Comparison of ENCODE assay signal across 7 mouse cellular contexts in genomic region chr1:86524619-86525498, GRCm38 (mm10). TPM values are rescaled to one million over a fixed set of nuclear protein-coding genes. Genes with fewer than 3 reads are reported as not detected.
DNase-seq lines count a peak whose midpoint lies in the region; ATAC-seq and TF ChIP-seq lines count a peak whose summit lies in the region.

No protein-coding gene starts in this region.

- peaks cover 9% of the 10 kb centered on the region for H3K36me3 ChIP-seq in embryonic facial prominence, embryonic 12.5 days
- H3K36me3 ChIP-seq in limb, embryonic 11.5 days (ENCODE audit: control insufficient read depth, insufficient read depth, low read length): peaks cover 15% of the 10 kb centered on the region; the same call in 1 of the 2 replicates
- H3K36me3 ChIP-seq in midbrain, embryonic 14.5 days (ENCODE audit: control insufficient read depth, insufficient read depth, low read length): peaks cover 12% of the 10 kb centered on the region
- peaks cover 5% of the 10 kb centered on the region for H3K36me3 ChIP-seq in spleen, adult 2 months (ENCODE audit: control insufficient read depth, insufficient read depth, low read length)

- peak; percentile 99 for DNase-seq in adrenal gland, postnatal 25 days
- peak; percentile 100 for DNase-seq in heart, adult 11 months
- DNase-seq in kidney, adult 18-20 months: peak; percentile 100
- DNase-seq in limb, embryonic 11.5 days (ENCODE audit: low spot score): peak; percentile 100
- peak; percentile 100 for DNase-seq in midbrain, embryonic 14.5 days
- DNase-seq in spleen, adult 2 months (ENCODE audit: low read depth in 1 of 2, low spot score in 2 of 2): peak; percentile 97 to 99

- H3K27ac ChIP-seq in embryonic facial prominence, embryonic 12.5 days: peak overlapping the region; percentile 99
- H3K27ac ChIP-seq in limb, embryonic 11.5 days (replicated peaks; ENCODE audit: low read depth, low read length): peak overlapping the region; percentile 99
- H3K27ac ChIP-seq in midbrain, embryonic 14.5 days (replicated peaks; ENCODE audit: low read depth, low read length): peak overlapping the region; percentile 100
- peak overlapping the region; percentile 100 for H3K27ac ChIP-seq in spleen, adult 2 months (ENCODE audit: insufficient read depth, low read length)

- TF ChIP-seq CTCF in spleen, adult 2 months (IDR thresholded peaks at IDR 0.05; ENCODE audit: extremely low read depth, insufficient read depth, insufficient read length, insufficient replicate concordance): peak; percentile 96

- peak; percentile 74 for ATAC-seq in embryonic facial prominence, embryonic 12.5 days (ENCODE audit: insufficient number of reproducible peaks, insufficient read depth, low FRiP score, low TSS enrichment)
- peak; percentile 52 for ATAC-seq in limb, embryonic 11.5 days (ENCODE audit: insufficient number of reproducible peaks, low FRiP score, low TSS enrichment, low read depth)
- ATAC-seq in midbrain, embryonic 14.5 days (ENCODE audit: low FRiP score, low TSS enrichment): peak; percentile 76

- peak overlapping the region; percentile 77 for H3K4me2 ChIP-seq in embryonic facial prominence, embryonic 12.5 days (replicated peaks)
- peak overlapping the region; percentile 89 for H3K4me2 ChIP-seq in limb, embryonic 11.5 days (ENCODE audit: low read depth, severe bottlenecking)
- peak overlapping the region; percentile 96 for H3K4me2 ChIP-seq in midbrain, embryonic 14.5 days (ENCODE audit: low read length)

- H3K9ac ChIP-seq in embryonic facial prominence, embryonic 12.5 days: peak overlapping the region; percentile 85
- H3K9ac ChIP-seq in limb, embryonic 11.5 days (ENCODE audit: low read length): peak overlapping the region; percentile 98
- peak overlapping the region; percentile 89 for H3K9ac ChIP-seq in midbrain, embryonic 14.5 days (replicated peaks; ENCODE audit: low read length)

- H3K4me3 ChIP-seq in embryonic facial prominence, embryonic 12.5 days: peak overlapping the region; percentile 100
- peak overlapping the region; percentile 99 for H3K4me3 ChIP-seq in limb, embryonic 11.5 days (ENCODE audit: low read depth, low read length)
- H3K4me3 ChIP-seq in midbrain, embryonic 14.5 days (replicated peaks; ENCODE audit: low read depth, low read length): peak overlapping the region; percentile 100
- H3K4me3 ChIP-seq in spleen, adult 2 months (ENCODE audit: extremely low read depth, insufficient read depth, insufficient read length): peak overlapping the region; percentile 76

- no peaks in the 10 kb centered on the region for H3K27me3 ChIP-seq in embryonic facial prominence, embryonic 12.5 days
- no peaks in the 10 kb centered on the region for H3K27me3 ChIP-seq in limb, embryonic 11.5 days (ENCODE audit: control insufficient read depth, insufficient read depth, low read length)
- no peaks in the 10 kb centered on the region for H3K27me3 ChIP-seq in midbrain, embryonic 14.5 days (ENCODE audit: control insufficient read depth, insufficient read depth, low read length)
- H3K27me3 ChIP-seq in spleen, adult 2 months (ENCODE audit: control insufficient read depth, insufficient read depth, low read length): no peaks in the 10 kb centered on the region

- 2% methylated on average over 53 of the region's 53 CpGs for WGBS in embryonic facial prominence, embryonic 12.5 days
- WGBS in limb, embryonic 11.5 days: 1% methylated on average over 53 of the region's 53 CpGs
- WGBS in midbrain, embryonic 14.5 days: 1% methylated on average over 53 of the region's 53 CpGs
- 8% methylated on average over 53 of the region's 53 CpGs for WGBS in spleen, adult 2 months

- no peak for TF ChIP-seq POLR2A in spleen, adult 2 months (IDR thresholded peaks at IDR 0.05; ENCODE audit: low read depth, low read length)

- no peaks in the 10 kb centered on the region for H3K9me3 ChIP-seq in embryonic facial prominence, embryonic 12.5 days
- no peaks in the 10 kb centered on the region for H3K9me3 ChIP-seq in limb, embryonic 11.5 days (ENCODE audit: control insufficient read depth, low read length)
- H3K9me3 ChIP-seq in midbrain, embryonic 14.5 days (ENCODE audit: control insufficient read depth, low read length): no peaks in the 10 kb centered on the region

- H3K4me1 ChIP-seq in embryonic facial prominence, embryonic 12.5 days: peaks cover 27% of the 10 kb centered on the region
- peaks cover 23% of the 10 kb centered on the region for H3K4me1 ChIP-seq in limb, embryonic 11.5 days (ENCODE audit: control insufficient read depth, insufficient read depth, low read length)
- H3K4me1 ChIP-seq in midbrain, embryonic 14.5 days (ENCODE audit: control insufficient read depth, insufficient read depth, low read length): peaks cover 21% of the 10 kb centered on the region
- peaks cover 21% of the 10 kb centered on the region for H3K4me1 ChIP-seq in spleen, adult 2 months (ENCODE audit: control insufficient read depth, insufficient read depth, insufficient read length)

RNA-seq across cellular contexts. Expression of gene Ptma, which starts 1.7 kb away (rescaled TPM):
- total RNA-seq in adrenal gland, postnatal 25 days (2021): 556 and 574 TPM in 2 replicates
- 3,116 and 3,315 TPM in 2 replicates for polyA plus RNA-seq in embryonic facial prominence, embryonic 12.5 days (2016; fragmentation: Nextera tagmentation; extraction: Ambion mirVana)
- 4,370 and 4,506 TPM in 2 replicates for polyA plus RNA-seq in limb, embryonic 11.5 days (2014; fragmentation: Nextera tagmentation; extraction: Ambion mirVana)
- polyA plus RNA-seq in midbrain, embryonic 14.5 days (2014; fragmentation: Nextera tagmentation; extraction: Ambion mirVana): 2,168 and 2,208 TPM in 2 replicates
- polyA plus RNA-seq in spleen, adult 2 months (2012; rRNA removed): 915 and 918 TPM in 2 replicates

RNA-seq across cellular contexts. Expression of gene Pde6d, which starts 57.6 kb away (rescaled TPM):
- total RNA-seq in adrenal gland, postnatal 25 days (2021): 29.9 and 36.9 TPM in 2 replicates
- polyA plus RNA-seq in embryonic facial prominence, embryonic 12.5 days (2016; fragmentation: Nextera tagmentation; extraction: Ambion mirVana): 90.5 and 92.4 TPM in 2 replicates
- polyA plus RNA-seq in limb, embryonic 11.5 days (2014; fragmentation: Nextera tagmentation; extraction: Ambion mirVana): 76.7 and 81.6 TPM in 2 replicates
- 89.1 and 99.2 TPM in 2 replicates for polyA plus RNA-seq in midbrain, embryonic 14.5 days (2014; fragmentation: Nextera tagmentation; extraction: Ambion mirVana)
- 11.3 and 11.7 TPM in 2 replicates for polyA plus RNA-seq in spleen, adult 2 months (2012; rRNA removed)

RNA-seq across cellular contexts. Expression of gene Cops7b, which starts 57.8 kb away (rescaled TPM):
- 16.8 and 18.0 TPM in 2 replicates for total RNA-seq in adrenal gland, postnatal 25 days (2021)
- 56.1 and 57.7 TPM in 2 replicates for polyA plus RNA-seq in embryonic facial prominence, embryonic 12.5 days (2016; fragmentation: Nextera tagmentation; extraction: Ambion mirVana)
- 57.8 and 61.6 TPM in 2 replicates for polyA plus RNA-seq in limb, embryonic 11.5 days (2014; fragmentation: Nextera tagmentation; extraction: Ambion mirVana)
- polyA plus RNA-seq in midbrain, embryonic 14.5 days (2014; fragmentation: Nextera tagmentation; extraction: Ambion mirVana): 55.6 and 56.7 TPM in 2 replicates
- polyA plus RNA-seq in spleen, adult 2 months (2012; rRNA removed): 20.0 and 24.2 TPM in 2 replicates

Comparison
In these comparisons a context has a peak if more than half of its experiments do, and no peak if none do; other contexts are left out.
1. Peak in every context shown above with its lines: DNase-seq, ATAC-seq, H3K4me3 ChIP-seq and H3K27ac ChIP-seq.